Mouse (Mus musculus) T-helper 1 cell (primary cell): ENCODE results near the gene Phf23.

ENCODE experiments used
- in situ Hi-C: fragments of 300-600 bp; cut with MboI, MseI; formaldehyde crosslinking; loops from one replicate; pipeline ENCODE4 v1.15.1; 2025; ENCODE audit warnings: high pct_unique_total_duplicates

The Phf23 gene

GRCm38 (mm10) chr11:69970775-69971174 is 24.8 kb upstream of the Phf23 start:
- in situ Hi-C loops, result no loop called here

- in situ Hi-C loops, result no loop called here
These were observed 20.7 kb upstream of the Phf23 start for GRCm38 (mm10) chr11:69974907-69975306.

GRCm38 (mm10) chr11:69976271-69976670 is 19.3 kb upstream of the Phf23 start:
- in situ Hi-C loops, result no loop called here

GRCm38 (mm10) chr11:69979827-69980195 is 15.8 kb upstream of the Phf23 start:
- in situ Hi-C loops, result loop anchor here (10.0 kb wide), 2 partner anchors 565 to 885 kb away; partner anchors contain the start of genes Kdm6b and Per1

GRCm38 (mm10) chr11:69980196-69981140 is 15.1 kb upstream of the Phf23 start:
- in situ Hi-C loops, result loop anchor here (10.0 kb wide), 2 partner anchors 566 to 886 kb away; partner anchors contain the start of genes Kdm6b and Per1

- in situ Hi-C loops, result loop anchor here (10.0 kb wide), 2 partner anchors 566 to 886 kb away; partner anchors contain the start of genes Kdm6b and Per1
These were observed 14.3 kb upstream of the Phf23 start, which contains the start of gene Ctdnep1 for GRCm38 (mm10) chr11:69981141-69981762. Gene Ctdnep1, plus strand, starts transcription at chr11:69981156.

- in situ Hi-C loops, result loop anchor here (10.0 kb wide), 2 partner anchors 567 to 887 kb away; partner anchors contain the start of genes Kdm6b and Per1
These were observed 13.4 kb upstream of the Phf23 start, which contains the start of gene Elp5 for GRCm38 (mm10) chr11:69982225-69982624. Gene Elp5, minus strand, starts transcription at chr11:69982517.

- in situ Hi-C loops, result loop anchor here (10.0 kb wide), 2 partner anchors 568 to 888 kb away; partner anchors contain the start of genes Kdm6b and Per1
These were observed 12.7 kb upstream of the Phf23 start for GRCm38 (mm10) chr11:69982877-69983276.

GRCm38 (mm10) chr11:69983377-69983776 is 12.2 kb upstream of the Phf23 start:
- in situ Hi-C loops, result loop anchor here (10.0 kb wide), 2 partner anchors 569 to 889 kb away; partner anchors contain the start of genes Kdm6b and Per1

- in situ Hi-C loops, result loop anchor here (10.0 kb wide), 2 partner anchors 570 to 890 kb away; partner anchors contain the start of genes Kdm6b and Per1
These were observed 11.1 kb upstream of the Phf23 start for GRCm38 (mm10) chr11:69984431-69984830.

GRCm38 (mm10) chr11:69989949-69990348 is 5.6 kb upstream of the Phf23 start:
- in situ Hi-C loops, result loop anchor here (10.0 kb wide), 2 partner anchors 575 to 895 kb away; partner anchors contain the start of genes Kdm6b and Per1

- in situ Hi-C loops, result no loop called here
These were observed 4.5 kb upstream of the Phf23 start, which contains the start of gene Gabarap for GRCm38 (mm10) chr11:69990850-69991691. Gene Gabarap, plus strand, starts transcription at chr11:69991143.

GRCm38 (mm10) chr11:69991711-69992110 is 3.9 kb upstream of the Phf23 start:
- in situ Hi-C loops, result no loop called here

- in situ Hi-C loops, result no loop called here
These were observed 3.2 kb upstream of the Phf23 start for GRCm38 (mm10) chr11:69992396-69992795.

GRCm38 (mm10) chr11:69992932-69993331 is 2.6 kb upstream of the Phf23 start:
- in situ Hi-C loops, result no loop called here

GRCm38 (mm10) chr11:69994401-69995090 is 1.0 kb upstream of the Phf23 start:
- in situ Hi-C loops, result no loop called here

- in situ Hi-C loops, result no loop called here
These were observed 834 bp downstream of the Phf23 start for GRCm38 (mm10) chr11:69996161-69997061.

- in situ Hi-C loops, result no loop called here
These were observed 1.5 kb downstream of the Phf23 start for GRCm38 (mm10) chr11:69997070-69997509.
